Mouse (Mus musculus) gastrocnemius, adult 18-20 months (tissue): ENCODE measurements around the gene Baz1a. TPM values are rescaled to one million over a fixed set of nuclear protein-coding genes. Genes with fewer than 3 reads are reported as not detected.
"Not testable (repeated sequence)": the region's sequence is repeated elsewhere in the genome, so short reads cannot be mapped to it uniquely, and the experiment has no call there.

Source experiments
- DNase-seq: peaks from one replicate; pipeline ENCODE4 v3.0.0; 2021; ENCODE audit warnings: low spot score
- total RNA-seq, 2 experiments: library from RNA; stranded (reverse); gene quantifications; 2 replicates each; pipeline ENCODE4 v1.2.3; 2021

Gene Baz1a
- total RNA-seq, 2 experiments from 2014 or later: 3.1 to 4.2 TPM

- no peak for DNase-seq
Observed at GRCm38 (mm10) chr12:55007361-55008008, 6.7 kb downstream of the Baz1a start.

DNA sequence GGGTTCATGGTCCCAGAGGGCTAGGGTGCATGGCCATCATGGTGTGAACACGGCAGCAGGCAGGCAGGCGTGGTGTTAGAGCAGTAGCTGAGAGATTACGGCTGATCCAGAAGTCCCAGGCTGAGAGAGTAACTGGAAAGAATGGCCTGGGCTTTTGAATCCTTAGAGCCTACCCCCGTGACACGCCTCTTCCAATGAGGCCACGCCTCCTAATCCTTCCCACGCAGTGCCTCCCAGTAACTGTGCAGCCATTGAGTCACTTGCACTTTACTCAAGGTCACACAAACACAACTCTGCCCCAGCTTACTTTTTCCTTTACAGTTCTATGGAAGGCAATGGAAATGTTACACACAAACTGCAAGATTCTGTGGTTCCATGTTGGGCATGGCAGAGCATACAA lies 8.1 kb downstream of the Baz1a start:
- no peak for DNase-seq

- no peak for DNase-seq
Observed at GRCm38 (mm10) chr12:55004396-55004795, 9.8 kb downstream of the Baz1a start.

DNA sequence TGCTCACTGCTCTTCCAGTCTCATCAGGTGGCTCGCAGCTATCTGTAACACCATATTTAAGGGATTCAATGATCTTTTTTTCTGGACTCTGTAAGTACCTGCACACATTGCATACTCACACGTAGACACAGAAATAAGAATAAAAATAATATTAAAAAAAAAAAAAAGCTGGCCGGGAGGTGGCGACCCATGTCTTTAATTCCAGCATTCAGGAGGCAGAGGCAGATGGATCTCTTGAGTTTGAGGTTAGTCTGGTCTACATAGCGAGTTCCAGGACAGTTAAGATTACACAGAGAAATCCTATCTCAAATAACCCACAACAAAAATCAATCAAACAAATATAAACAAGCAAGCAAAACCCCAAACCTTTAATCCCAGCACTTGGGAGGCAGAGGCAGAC lies 10.3 kb downstream of the Baz1a start:
- DNase-seq: no peak

DNA sequence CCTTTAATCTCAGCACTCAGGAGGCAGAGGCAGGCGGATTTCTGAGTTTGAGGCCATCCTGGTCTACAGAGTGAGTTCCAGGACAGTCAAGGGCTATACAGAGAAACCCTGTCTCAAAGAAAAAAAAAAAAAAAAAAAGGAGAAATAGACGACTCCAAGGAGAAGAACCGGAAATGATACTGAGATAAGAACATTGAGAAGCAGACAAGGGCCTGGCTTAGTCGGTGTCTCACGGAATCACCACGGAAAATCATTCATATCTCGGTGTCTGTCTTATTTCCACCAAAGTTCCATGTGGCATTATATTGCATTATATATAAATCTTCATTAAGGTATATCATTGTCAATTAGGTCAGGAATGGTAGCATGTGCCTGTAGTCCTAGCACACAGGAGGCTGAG lies 11.6 kb downstream of the Baz1a start:
- not testable (repeated sequence) for DNase-seq

DNA sequence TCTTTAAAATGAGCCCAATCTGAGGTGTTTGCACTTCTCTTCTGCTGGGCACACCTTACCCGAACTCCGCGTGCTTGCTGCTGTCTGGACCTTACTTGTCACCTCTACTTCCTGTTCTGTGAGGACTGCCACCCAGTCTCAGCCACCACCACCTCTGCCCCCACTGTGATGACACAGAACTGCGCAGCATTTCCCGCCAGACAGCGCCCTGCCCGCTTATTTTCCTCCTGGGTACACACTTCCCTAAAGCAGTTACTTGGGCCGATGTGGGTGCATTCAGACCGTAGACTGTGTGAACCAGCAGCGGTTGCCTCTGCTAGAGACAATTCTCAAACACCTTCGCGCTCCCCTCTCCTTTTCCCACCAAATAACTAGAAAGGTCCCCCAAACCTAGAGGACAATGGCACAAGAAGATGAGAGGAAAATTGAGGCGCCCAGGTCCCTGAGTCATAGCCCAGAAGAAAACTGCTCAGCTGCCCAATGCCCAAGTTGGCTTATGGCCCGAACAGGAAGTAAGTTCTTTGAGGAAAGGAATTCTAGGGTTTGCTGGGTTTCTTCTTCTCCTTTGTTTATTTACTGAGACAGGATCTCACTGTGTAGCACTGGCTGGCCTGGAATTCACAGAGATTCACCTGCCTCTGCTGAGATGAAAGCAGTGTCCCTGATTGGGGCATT lies 15.0 kb downstream of the Baz1a start:
- peak; percentile 9 for DNase-seq

- DNase-seq: no peak
Observed at GRCm38 (mm10) chr12:54998411-54998810, 15.7 kb downstream of the Baz1a start.

GRCm38 (mm10) chr12:54996979-54997474 lies 17.1 kb downstream of the Baz1a start:
- DNase-seq: no peak

GRCm38 (mm10) chr12:54995965-54996364 lies 18.2 kb downstream of the Baz1a start:
- DNase-seq: no peak

- no peak for DNase-seq
Observed at GRCm38 (mm10) chr12:54994418-54994817, 19.7 kb downstream of the Baz1a start.

- no peak for DNase-seq
Observed at GRCm38 (mm10) chr12:54994068-54994386, 20.1 kb downstream of the Baz1a start.

GRCm38 (mm10) chr12:54993246-54994067 lies 20.7 kb downstream of the Baz1a start:
- no peak for DNase-seq

DNA sequence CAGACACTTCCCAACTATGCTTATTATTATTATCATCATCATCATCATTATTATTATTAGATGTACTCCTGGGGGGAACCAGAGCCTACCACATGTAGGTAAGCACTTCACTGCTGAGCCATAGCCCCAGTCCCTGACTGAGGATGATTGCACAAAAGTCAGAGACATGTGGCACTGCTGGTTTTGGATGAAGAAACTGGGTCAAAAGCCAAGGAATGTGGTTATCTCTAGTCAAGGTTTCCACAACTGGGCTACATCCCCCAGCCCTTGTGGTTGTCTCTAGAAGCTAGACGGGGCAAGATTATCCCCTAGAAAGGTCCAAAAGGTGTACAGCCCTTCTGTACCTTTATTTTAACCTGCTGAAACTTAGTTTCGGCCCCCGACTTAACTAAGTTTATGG lies 21.3 kb downstream of the Baz1a start:
- DNase-seq: no peak

- no peak for DNase-seq
Observed at GRCm38 (mm10) chr12:54988323-54988850, 25.8 kb downstream of the Baz1a start.

DNA sequence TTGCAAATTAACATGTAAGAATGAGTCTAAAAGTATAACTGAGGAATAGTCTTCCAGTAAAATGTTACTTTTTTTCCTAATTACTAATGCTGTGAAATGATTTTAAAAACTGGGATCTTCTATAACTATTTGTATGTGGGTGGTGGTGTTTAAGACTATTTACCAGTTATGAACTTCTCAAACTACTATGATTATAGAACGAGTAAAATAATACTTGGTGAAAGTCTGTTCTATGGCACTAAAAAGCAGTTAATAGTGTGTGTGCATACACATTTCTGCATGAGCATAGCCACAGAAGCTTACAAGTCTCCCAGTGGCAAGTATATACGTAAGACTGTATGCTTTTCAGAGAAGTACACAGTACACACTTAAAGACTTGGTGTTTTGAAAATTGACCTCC lies 27.0 kb downstream of the Baz1a start:
- DNase-seq: no peak

DNA sequence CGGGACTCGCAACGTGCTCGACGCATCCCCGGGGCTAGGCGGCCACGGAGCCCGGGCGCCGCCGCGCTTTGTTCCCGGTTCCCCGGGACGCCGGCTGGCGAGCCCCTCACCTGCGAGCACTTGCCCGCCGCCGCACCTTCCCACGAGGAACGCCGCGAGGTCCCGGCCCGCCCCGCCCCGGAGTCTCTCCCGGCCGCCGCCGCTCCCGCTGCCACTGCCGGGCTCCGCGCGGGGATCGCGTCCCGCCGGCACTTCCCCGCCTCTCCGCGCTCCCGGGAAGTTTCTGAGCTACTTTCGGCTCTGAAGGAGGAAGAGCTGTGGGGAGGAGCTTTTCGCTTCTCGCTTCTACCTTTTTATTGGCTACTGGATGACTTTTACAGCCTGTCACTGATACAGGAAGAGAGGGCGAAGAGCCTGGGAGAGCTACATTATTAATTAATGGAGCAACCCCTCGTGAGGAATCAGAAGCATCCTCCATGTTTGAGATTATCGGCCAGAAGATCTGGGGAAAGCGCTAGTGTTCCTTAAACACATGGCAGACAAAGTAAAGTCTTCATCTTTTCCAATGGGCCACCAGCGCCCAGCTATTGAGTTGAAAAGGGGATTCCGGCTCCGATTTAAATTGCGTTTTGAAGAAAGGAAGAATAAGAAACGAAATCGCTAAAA lies 28.0 kb downstream of the Baz1a start, which contains the start of gene Gm20403:
TSS of gene Gm20403 (minus strand) at position 478 of the 666 bp plus-strand sequence.
- DNase-seq: peak; percentile 56

DNA sequence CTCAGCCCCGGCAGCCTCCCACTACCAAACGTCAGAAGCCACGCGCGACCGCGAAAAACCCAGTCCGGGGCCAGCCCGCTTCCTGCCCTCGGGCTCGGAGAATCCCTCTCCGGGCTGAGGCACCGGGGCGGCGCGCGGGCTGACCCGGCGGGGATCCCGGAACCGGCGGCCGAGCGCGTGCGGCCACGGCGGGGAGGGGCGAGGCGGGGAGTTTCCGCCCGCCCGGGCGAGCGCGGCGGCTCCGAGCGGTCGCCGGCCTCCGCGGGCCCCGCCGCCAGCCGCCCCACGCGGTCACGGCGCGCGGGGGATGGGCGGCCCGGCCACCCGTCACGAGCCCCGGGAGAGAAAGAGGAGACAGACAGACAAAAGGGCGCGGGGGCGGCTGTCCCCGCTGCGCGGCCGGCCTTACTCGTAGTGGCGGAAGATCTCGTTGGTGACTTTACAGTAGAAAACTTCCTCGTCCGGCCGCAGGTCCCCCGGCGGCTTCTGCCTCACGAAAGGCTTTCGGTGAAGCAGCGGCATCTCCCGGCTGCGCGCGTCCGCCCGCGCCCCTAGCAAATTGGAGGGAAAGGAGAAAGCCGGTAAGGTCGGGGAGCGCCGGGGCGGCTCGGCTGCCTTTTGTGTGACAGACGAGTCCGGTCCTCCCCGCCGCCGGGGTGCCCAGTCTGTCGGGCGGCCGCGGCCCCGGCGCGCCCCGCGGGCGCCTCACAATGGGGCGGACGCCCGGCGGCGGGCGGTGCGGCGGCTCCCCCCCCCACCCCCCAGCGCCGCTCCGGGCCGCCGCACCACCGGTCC lies 28.7 kb downstream of the Baz1a start:
- peak; percentile 41 for DNase-seq

DNA sequence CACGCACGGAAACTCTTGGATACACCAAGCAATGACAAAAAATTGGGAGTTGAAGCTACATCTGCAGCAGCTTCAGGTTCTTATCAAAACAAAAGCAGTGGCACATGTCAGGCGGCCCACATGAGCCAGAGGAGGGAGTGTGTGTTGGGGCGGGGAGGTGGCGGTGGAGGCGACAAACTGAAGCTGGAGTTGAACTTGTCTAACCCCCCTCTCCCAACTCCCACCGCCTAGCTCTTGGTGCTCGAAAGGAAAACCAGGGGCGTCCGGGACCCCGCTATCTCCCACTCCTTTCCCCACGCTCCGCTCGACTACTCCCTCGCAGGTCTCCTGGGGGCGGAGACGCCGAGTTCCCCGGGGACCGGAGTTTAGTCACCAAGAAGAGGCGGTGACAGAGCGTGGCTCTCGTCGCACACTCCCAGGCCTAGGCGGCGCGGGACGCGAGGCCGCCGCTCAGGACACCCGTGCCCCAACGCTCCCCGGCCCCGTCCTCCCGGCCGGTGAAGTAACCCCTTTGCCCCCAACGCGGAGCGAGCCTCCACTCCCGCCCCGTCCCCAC lies 29.4 kb downstream of the Baz1a start:
- DNase-seq: peak; percentile 58

GRCm38 (mm10) chr12:54982935-54983715 lies 31.0 kb downstream of the Baz1a start:
- DNase-seq: no peak

DNA sequence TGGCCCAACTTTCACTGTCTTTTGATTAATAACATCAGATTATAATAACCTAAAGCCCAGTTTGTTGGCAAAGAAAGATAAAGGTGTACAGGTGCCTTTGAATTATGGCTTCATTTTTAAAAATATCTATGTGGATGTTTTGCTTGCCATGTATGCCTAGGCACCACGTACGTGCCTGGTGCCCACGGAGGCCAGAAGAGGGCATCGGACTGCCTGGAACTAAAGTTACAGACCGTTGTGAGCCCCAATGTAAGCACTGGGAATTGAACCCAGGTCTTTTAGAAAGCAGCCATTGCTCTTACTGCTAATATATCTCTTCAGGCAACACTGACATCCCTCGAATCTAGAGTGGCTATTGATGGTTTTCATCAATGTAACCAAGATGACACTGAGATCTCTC lies 32.2 kb downstream of the Baz1a start:
- no peak for DNase-seq
